Mouse (Mus musculus): ENCODE measurements around the gene Gm10310. TPM values are rescaled to one million over a fixed set of nuclear protein-coding genes. Genes with fewer than 3 reads are reported as not detected.

Gm10310 gene
- polyA plus RNA-seq, 1 experiment from 2014 or later, result not detected

Other genes with a start within 250 kb of the Gm10310 start
- not detected in 2 replicates for gene Olfr806, start 243.1 kb downstream of the Gm10310 start, polyA plus RNA-seq (2015; fragmentation: Nextera tagmentation; extraction: Ambion mirVana)
- not detected in 2 replicates for gene Olfr807, start 227.3 kb downstream of the Gm10310 start, polyA plus RNA-seq (2015; fragmentation: Nextera tagmentation; extraction: Ambion mirVana)
- not detected in 2 replicates for gene Olfr808, start 219.6 kb downstream of the Gm10310 start, polyA plus RNA-seq (2015; fragmentation: Nextera tagmentation; extraction: Ambion mirVana)
- not detected in 2 replicates for gene Olfr809, start 210.4 kb downstream of the Gm10310 start, polyA plus RNA-seq (2015; fragmentation: Nextera tagmentation; extraction: Ambion mirVana)
- gene Olfr810, start 190.1 kb downstream of the Gm10310 start, polyA plus RNA-seq (2015; fragmentation: Nextera tagmentation; extraction: Ambion mirVana), result not detected in 2 replicates
- gene Olfr811, start 180.7 kb downstream of the Gm10310 start, polyA plus RNA-seq (2015; fragmentation: Nextera tagmentation; extraction: Ambion mirVana), result not detected in 2 replicates
- gene Olfr812, start 139.0 kb downstream of the Gm10310 start, polyA plus RNA-seq (2015; fragmentation: Nextera tagmentation; extraction: Ambion mirVana), result not detected in 2 replicates
- gene Olfr813, start 129.7 kb downstream of the Gm10310 start, polyA plus RNA-seq (2015; fragmentation: Nextera tagmentation; extraction: Ambion mirVana), result not detected in 2 replicates
- gene Olfr814, start 105.2 kb downstream of the Gm10310 start, polyA plus RNA-seq (2015; fragmentation: Nextera tagmentation; extraction: Ambion mirVana), result not detected in 2 replicates
- gene Olfr815, start 79.2 kb downstream of the Gm10310 start, polyA plus RNA-seq (2015; fragmentation: Nextera tagmentation; extraction: Ambion mirVana), result not detected in 2 replicates
- gene Olfr816, start 69.5 kb downstream of the Gm10310 start, polyA plus RNA-seq (2015; fragmentation: Nextera tagmentation; extraction: Ambion mirVana), result not detected in 2 replicates
- gene Olfr818, start 36.0 kb downstream of the Gm10310 start, polyA plus RNA-seq (2015; fragmentation: Nextera tagmentation; extraction: Ambion mirVana), result not detected in 2 replicates
- gene Olfr819, start 17.8 kb downstream of the Gm10310 start, polyA plus RNA-seq (2015; fragmentation: Nextera tagmentation; extraction: Ambion mirVana), result not detected in 2 replicates
- gene Olfr247, start 8.9 kb downstream of the Gm10310 start, polyA plus RNA-seq (2015; fragmentation: Nextera tagmentation; extraction: Ambion mirVana), result not detected in 2 replicates
- not detected in 2 replicates for gene Olfr820, start 27.6 kb upstream of the Gm10310 start, polyA plus RNA-seq (2015; fragmentation: Nextera tagmentation; extraction: Ambion mirVana)
- gene Olfr821, start 45.3 kb upstream of the Gm10310 start, polyA plus RNA-seq (2015; fragmentation: Nextera tagmentation; extraction: Ambion mirVana), result not detected in 2 replicates
- not detected in 2 replicates for gene Olfr822, start 86.1 kb upstream of the Gm10310 start, polyA plus RNA-seq (2015; fragmentation: Nextera tagmentation; extraction: Ambion mirVana)
- gene Olfr823, start 130.3 kb upstream of the Gm10310 start, polyA plus RNA-seq (2015; fragmentation: Nextera tagmentation; extraction: Ambion mirVana), result not detected in 2 replicates
- gene Olfr824, start 144.9 kb upstream of the Gm10310 start, polyA plus RNA-seq (2015; fragmentation: Nextera tagmentation; extraction: Ambion mirVana), result not detected in 2 replicates
- gene Olfr825, start 181.7 kb upstream of the Gm10310 start, polyA plus RNA-seq (2015; fragmentation: Nextera tagmentation; extraction: Ambion mirVana), result not detected in 2 replicates
- gene Olfr826, start 199.1 kb upstream of the Gm10310 start, polyA plus RNA-seq (2015; fragmentation: Nextera tagmentation; extraction: Ambion mirVana), result not detected in 2 replicates
- not detected in 2 replicates for gene Olfr827, start 229.3 kb upstream of the Gm10310 start, polyA plus RNA-seq (2015; fragmentation: Nextera tagmentation; extraction: Ambion mirVana)

Measured in forebrain, embryonic 13.5 days (tissue).